Mouse (Mus musculus): ENCODE measurements around the gene Anks1b.

DNA sequence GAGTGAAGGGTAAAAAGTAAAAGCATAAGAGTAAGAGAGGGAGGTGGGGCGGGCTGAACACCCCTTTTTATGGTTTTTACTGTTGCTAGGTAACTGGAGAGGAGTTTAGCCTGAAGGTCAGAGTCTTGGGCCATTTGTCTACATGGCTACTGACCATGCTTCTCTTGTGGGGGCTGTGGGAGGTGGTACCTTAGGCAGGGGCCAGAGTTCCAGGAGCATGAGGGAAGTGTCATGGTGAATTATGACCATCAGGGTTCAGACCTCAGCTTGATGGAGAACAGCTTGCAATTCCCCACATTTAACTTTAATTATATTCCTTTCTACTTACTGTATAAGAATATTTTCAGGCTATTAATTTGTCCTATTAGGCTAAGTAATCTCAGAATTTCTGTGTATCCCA lies 413.3 kb downstream of the Anks1b start:
- TF ChIP-seq TAL1 (conservative IDR thresholded peaks at IDR 0.05; ENCODE audit: low read depth, low read length), result no peak
- TF ChIP-seq CTCF (IDR thresholded peaks at IDR 0.05; ENCODE audit: low read depth, low read length), result no peak
- TF ChIP-seq GATA2 (IDR thresholded peaks at IDR 0.05; ENCODE audit: borderline replicate concordance, low read depth, low read length), result no peak

Measured in G1E (cell line).